Mouse (Mus musculus) stomach, embryonic 14.5 days (tissue): ENCODE measurements around the gene Slc48a1. TPM values are rescaled to one million over a fixed set of nuclear protein-coding genes. Genes with fewer than 3 reads are reported as not detected.

Experiments
- ATAC-seq: fragments of 200-750 bp; cut with Nextera tagmentation; 2 replicates; pipeline ENCODE4 v1.8.0; 2017; ENCODE audit warnings: low read depth, moderate TSS enrichment; ENCODE audit not compliant: insufficient number of reproducible peaks, insufficient read depth, low FRiP score
- H3K27ac ChIP-seq: fragments of 300-500 bp; sonication (generic); 2 replicates; pipeline ENCODE4 v1.5.1; 2014; ENCODE audit warnings: mild to moderate bottlenecking, low read length, moderate library complexity, mixed read lengths
- H3K27me3 ChIP-seq: fragments of 300-500 bp; sonication (generic); 2 replicates; pipeline ENCODE4 v1.6.1; 2014; ENCODE audit warnings: low read length, control low read depth, mixed read lengths; ENCODE audit not compliant: control insufficient read depth, insufficient read depth
- H3K36me3 ChIP-seq: fragments of 300-500 bp; sonication (generic); 2 replicates; pipeline ENCODE4 v1.6.1; 2014; ENCODE audit warnings: mild to moderate bottlenecking, control low read depth, low read length, moderate library complexity, mixed read lengths; ENCODE audit not compliant: control insufficient read depth, insufficient read depth
- H3K4me1 ChIP-seq: fragments of 300-500 bp; sonication (generic); 2 replicates; pipeline ENCODE4 v1.6.1; 2014; ENCODE audit warnings: low read length, control low read depth, mixed read lengths; ENCODE audit not compliant: control insufficient read depth, insufficient read depth
- H3K4me2 ChIP-seq: fragments of 300-500 bp; sonication (generic); replicated peaks from 2 replicates; pipeline ENCODE4 v1.6.1; 2014; ENCODE audit warnings: low read depth, low read length, control low read depth
- H3K4me3 ChIP-seq: fragments of 300-500 bp; sonication (generic); 2 replicates; pipeline ENCODE4 v1.5.1; 2014; ENCODE audit warnings: low read depth, low read length, control low read depth
- H3K9ac ChIP-seq: fragments of 300-500 bp; sonication (generic); replicated peaks from 2 replicates; pipeline ENCODE4 v1.6.1; 2014; ENCODE audit warnings: low read depth, mild to moderate bottlenecking, control low read depth, low read length, moderate library complexity, mixed read lengths
- H3K9me3 ChIP-seq: fragments of 300-500 bp; sonication (generic); 2 replicates; pipeline ENCODE4 v1.6.1; 2016; ENCODE audit warnings: low read depth, low read length, control low read depth; ENCODE audit not compliant: control insufficient read depth
- WGBS: fragments of 180-500 bp; shearing (Covaris S2); extraction: QIAGEN DNeasy Blood & Tissue Kit; methylation state at CpG from one replicate; pipeline ENCODE4 v1.1.7; 2014; 5-methylcytosine and 5-hydroxymethylcytosine counted together
- polyA plus RNA-seq: library from polyadenylated mRNA; unstranded; fragments of >200 nt; fragmentation: Nextera tagmentation; extraction: Ambion mirVana; gene quantifications from 2 replicates; pipeline ENCODE4 v1.2.1, GENCODE M21; 2014

The Slc48a1 gene
- 23.5 and 24.0 TPM in 2 replicates for polyA plus RNA-seq

DNA sequence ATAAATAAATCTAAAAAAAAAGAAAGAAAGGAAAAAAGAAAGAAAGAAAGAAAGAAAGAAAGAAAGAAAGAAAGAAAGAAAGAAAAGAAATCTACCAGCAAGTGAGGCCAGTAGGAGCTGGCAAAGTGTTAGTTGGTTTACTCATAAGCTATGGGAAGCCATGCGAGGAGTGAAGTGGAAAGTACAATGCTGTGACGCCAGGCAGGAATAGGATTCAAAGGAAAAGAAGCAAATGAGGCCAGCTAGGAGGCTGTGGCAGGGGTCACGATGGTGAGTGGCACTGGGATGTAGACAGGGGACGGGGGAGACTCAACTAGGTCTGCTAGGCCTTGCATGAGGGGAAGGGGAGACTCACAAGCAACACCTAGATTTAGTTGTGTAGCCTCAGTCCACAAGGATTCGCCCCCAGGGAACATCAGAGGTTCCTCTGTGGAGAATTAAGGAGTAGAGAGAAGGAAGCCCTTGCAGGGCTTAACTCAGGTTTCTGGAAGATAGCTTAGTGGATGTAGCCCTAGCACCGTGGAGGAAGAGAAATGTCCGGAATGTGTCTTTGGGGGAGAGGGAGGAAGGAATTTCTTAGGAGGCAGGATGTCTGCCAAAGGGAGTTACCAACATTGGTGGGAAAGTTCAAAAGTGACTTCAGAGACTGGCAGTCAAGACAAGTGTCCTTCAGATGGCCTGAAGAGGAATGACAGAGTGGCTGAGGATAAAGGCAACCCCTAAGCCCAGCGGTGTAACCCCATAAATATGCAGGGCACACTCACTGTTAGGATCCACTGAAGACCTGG is at the start of gene Slc48a1:
Slc48a1 (plus strand) TSS at position 210 of the 788 bp plus-strand sequence.
- Histone ChIP-seq H3K9ac (no peak within 1 kb of the TSS), H3K27ac (peak within 1 kb of the TSS; percentile 41; the same call in 1 of the 2 replicates), H3K9me3 (no peaks in the 10 kb centered on the region), H3K4me2 (no peak within 1 kb of the TSS), H3K4me3 (no peak within 1 kb of the TSS), H3K27me3 (no peaks in the 10 kb centered on the region), H3K36me3 (no peaks in the 10 kb centered on the region), H3K4me1 (peaks cover 19% of the 10 kb centered on the region; the same call in 1 of the 2 replicates)
- WGBS: 57% methylated on average over 8 of the region's 8 CpGs
- ATAC-seq: no peak

DNA sequence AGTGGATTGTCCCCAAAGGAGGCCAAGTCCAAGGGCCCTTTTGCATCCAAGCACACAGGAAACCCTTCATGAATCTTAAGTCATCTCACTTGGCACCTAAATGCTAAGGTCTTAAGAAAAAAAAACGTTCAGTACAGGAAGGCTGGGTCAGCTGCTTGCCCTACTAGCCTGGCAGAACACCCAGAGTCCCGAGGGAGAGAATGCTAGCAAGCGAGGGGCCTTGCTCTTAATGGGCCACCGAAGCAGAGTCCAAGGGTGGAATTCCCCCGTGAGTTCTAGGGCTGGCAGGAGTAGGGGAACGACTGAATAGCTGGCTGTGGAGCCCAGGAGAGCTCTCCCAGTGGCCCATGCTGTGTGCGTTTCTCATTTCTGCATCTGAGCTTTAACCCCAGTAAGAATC is 49.5 kb upstream of the Slc48a1 start:
- H3K27me3 ChIP-seq: no peaks in the 10 kb centered on the region
- WGBS: 58% methylated on average over 7 of the region's 7 CpGs
- no peaks in the 10 kb centered on the region for H3K9me3 ChIP-seq
- no peak overlapping the region for H3K4me2 ChIP-seq
- no peak overlapping the region for H3K9ac ChIP-seq
- H3K36me3 ChIP-seq: no peaks in the 10 kb centered on the region
- H3K4me1 ChIP-seq: no peaks in the 10 kb centered on the region
- H3K4me3 ChIP-seq: no peak overlapping the region
- no peak overlapping the region for H3K27ac ChIP-seq
- ATAC-seq: no peak

DNA sequence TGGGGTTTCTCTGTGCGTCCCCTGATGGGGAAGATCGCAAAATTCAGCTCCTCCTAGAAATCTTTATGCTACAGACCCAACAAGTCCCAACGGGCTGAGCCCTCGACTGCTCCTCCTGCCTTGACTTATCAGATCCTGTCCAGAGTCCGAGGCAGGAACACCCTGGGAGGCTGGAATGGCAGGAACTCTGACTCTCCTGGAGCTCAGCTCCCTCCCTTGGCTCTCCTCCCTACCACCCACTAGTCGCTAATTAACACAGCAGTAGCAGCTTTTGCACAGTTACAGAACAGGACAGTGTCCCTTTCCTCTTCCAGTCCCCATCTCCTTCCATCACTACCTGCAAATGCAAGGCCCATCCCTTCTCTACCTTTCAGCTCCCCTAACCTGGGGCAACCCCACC is 48.0 kb upstream of the Slc48a1 start:
- WGBS: 52% methylated on average over 6 of the region's 6 CpGs
- Histone ChIP-seq H3K4me3 (no peak overlapping the region), H3K4me2 (no peak overlapping the region), H3K4me1 (no peaks in the 10 kb centered on the region), H3K27ac (no peak overlapping the region), H3K36me3 (no peaks in the 10 kb centered on the region), H3K9me3 (no peaks in the 10 kb centered on the region), H3K27me3 (no peaks in the 10 kb centered on the region), H3K9ac (no peak overlapping the region)
- ATAC-seq: no peak

DNA sequence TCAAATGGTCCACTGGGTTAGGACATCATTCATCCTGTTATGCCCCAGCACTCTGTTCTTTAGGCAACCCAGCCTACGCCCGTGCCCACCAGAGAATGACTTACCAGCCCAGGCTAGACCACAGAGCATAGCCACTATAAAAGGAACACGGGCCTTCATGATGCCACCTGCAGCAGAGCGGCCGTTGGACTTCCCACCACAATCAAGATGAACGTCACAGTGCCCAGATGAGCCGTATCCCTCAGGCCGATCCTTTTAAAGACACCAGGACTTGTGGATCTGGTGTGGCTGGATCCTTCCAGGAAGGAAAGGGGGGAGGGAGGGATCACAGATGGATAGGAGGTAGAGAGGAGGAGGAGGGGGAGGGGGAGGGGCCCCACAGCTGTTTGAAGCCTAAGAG is 47.2 kb upstream of the Slc48a1 start, which contains the start of gene Endou:
Endou (minus strand) TSS at position 229 of the 400 bp plus-strand sequence.
- no peak for ATAC-seq
- H3K9me3 ChIP-seq: no peaks in the 10 kb centered on the region
- H3K4me2 ChIP-seq: no peak within 1 kb of the TSS
- H3K4me3 ChIP-seq: no peak within 1 kb of the TSS
- no peaks in the 10 kb centered on the region for H3K27me3 ChIP-seq
- no peak within 1 kb of the TSS for H3K27ac ChIP-seq
- 83% methylated on average over 8 of the region's 8 CpGs for WGBS
- H3K4me1 ChIP-seq: no peaks in the 10 kb centered on the region
- H3K36me3 ChIP-seq: no peaks in the 10 kb centered on the region
- no peak within 1 kb of the TSS for H3K9ac ChIP-seq

DNA sequence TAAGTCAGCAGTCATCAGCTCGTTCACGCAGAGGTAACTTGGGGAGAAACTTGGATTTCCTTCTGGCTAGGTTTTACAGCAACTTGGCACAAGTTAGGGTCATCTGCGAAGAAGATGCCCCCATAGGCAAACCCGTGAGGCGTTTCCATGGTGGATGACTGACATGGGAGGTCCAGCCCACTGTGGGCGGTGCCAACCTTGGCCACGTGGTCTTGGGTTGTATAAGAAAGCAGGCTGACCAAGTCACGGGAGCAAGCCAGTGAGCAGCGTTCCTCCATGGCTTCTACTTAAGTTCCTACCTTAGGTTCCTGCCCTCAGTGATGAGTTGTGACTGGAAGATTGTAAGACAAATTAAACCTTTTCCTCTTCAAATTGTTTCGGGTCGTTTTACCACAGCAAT is 46.3 kb upstream of the Slc48a1 start:
- H3K4me2 ChIP-seq: no peak overlapping the region
- 87% methylated on average over 11 of the region's 11 CpGs for WGBS
- H3K9me3 ChIP-seq: no peaks in the 10 kb centered on the region
- H3K4me3 ChIP-seq: no peak overlapping the region
- no peak overlapping the region for H3K9ac ChIP-seq
- no peaks in the 10 kb centered on the region for H3K27me3 ChIP-seq
- no peaks in the 10 kb centered on the region for H3K4me1 ChIP-seq
- ATAC-seq: no peak
- H3K36me3 ChIP-seq: no peaks in the 10 kb centered on the region
- H3K27ac ChIP-seq: no peak overlapping the region

DNA sequence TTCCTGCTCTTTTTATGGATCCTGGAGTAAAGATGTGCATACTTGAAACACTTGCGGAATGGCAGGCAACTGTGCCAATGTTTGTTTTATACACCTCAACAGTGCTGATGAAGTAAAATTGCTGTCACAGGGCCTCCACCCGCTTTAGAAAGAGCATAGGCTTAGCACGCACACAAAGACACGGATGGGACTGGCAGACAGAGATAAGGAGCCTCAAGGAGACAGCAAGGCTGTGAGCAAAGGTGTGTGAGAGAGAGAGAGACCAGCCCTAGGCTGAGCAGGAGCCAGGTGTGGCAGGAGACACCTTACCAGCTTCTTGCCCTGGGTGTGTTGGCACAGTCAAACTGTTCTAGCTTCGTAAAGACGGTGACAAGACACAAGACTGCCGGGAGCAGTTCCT is 39.4 kb upstream of the Slc48a1 start:
- Histone ChIP-seq H3K27ac (no peak overlapping the region), H3K9me3 (no peaks in the 10 kb centered on the region), H3K27me3 (no peaks in the 10 kb centered on the region), H3K9ac (no peak overlapping the region), H3K4me2 (no peak overlapping the region), H3K4me1 (no peaks in the 10 kb centered on the region), H3K4me3 (no peak overlapping the region), H3K36me3 (no peaks in the 10 kb centered on the region)
- ATAC-seq: no peak
- WGBS: 86% methylated on average over 7 of the region's 7 CpGs

DNA sequence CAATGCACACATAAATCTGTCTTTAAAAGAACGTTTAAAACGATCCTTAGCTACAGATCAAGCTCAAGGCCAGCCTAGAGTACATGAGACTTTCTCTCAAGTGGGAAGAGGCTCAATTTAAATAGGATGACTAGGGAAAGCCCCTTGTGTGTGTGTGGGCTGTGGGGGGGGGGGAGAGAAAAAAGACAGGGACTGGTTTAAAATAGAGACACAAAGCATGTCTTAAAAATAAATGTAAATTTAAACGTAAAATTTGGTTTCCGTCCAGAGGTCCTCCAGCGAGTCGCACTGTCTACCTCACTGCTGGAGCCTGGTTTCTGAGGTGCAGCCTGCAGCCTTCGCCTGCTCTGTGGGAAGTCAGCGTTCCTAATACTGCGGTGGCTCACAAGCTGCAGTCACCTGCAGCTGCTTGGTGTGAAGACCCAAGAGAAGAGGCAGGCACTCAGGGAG is 38.0 kb upstream of the Slc48a1 start:
- H3K4me3 ChIP-seq: no peak overlapping the region
- no peaks in the 10 kb centered on the region for H3K9me3 ChIP-seq
- H3K27ac ChIP-seq: no peak overlapping the region
- H3K27me3 ChIP-seq: no peaks in the 10 kb centered on the region
- no peak for ATAC-seq
- no peak overlapping the region for H3K4me2 ChIP-seq
- peaks cover 2% of the 10 kb centered on the region; the same call in 1 of the 2 replicates for H3K4me1 ChIP-seq
- no peak overlapping the region for H3K9ac ChIP-seq
- no peaks in the 10 kb centered on the region for H3K36me3 ChIP-seq
- WGBS: 68% methylated on average over 9 of the region's 9 CpGs

DNA sequence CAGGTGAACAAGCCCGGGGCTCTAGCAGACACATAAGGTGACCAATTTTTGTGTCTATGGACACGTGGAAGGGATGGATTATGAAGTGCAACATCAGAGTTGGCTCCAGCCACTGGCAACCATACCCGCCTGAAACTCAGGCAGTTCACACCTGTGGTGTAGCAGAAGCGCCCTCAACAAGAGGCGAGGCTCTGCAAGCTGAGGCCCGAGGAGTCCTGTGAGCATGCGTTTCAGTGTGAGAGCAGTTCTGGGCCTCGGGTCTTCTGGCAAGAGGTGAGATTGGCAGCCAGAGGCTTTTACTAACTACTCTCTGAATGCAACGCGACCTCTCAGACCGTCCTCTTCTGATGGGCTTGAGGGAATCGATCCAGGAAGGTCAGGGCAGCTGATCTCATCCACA is 36.7 kb upstream of the Slc48a1 start:
- 77% methylated on average over 12 of the region's 12 CpGs for WGBS
- H3K27ac ChIP-seq: no peak overlapping the region
- no peaks in the 10 kb centered on the region for H3K27me3 ChIP-seq
- H3K9ac ChIP-seq: no peak overlapping the region
- no peaks in the 10 kb centered on the region for H3K36me3 ChIP-seq
- H3K4me2 ChIP-seq: no peak overlapping the region
- no peak overlapping the region for H3K4me3 ChIP-seq
- no peak for ATAC-seq
- H3K9me3 ChIP-seq: no peaks in the 10 kb centered on the region
- peaks cover 5% of the 10 kb centered on the region; the same call in 1 of the 2 replicates for H3K4me1 ChIP-seq
